Mouse (Mus musculus) midbrain, embryonic 15.5 days (tissue): ENCODE measurements at regions not wholly inside any gene's neighbourhood (a gene's known extent, or its start where the extent isn't known, plus 50 kb on each side); places are given as distances from the start of the nearest gene placed in this dataset.
"Not testable (repeated sequence)": the region's sequence is repeated elsewhere in the genome, so short reads cannot be mapped to it uniquely, and the experiment has no call there.

Experiments
- ATAC-seq: fragments of 200-750 bp; cut with Nextera tagmentation; replicated peaks from 2 replicates; pipeline ENCODE4 v1.8.0; 2017; ENCODE audit warnings: moderate TSS enrichment
- H3K27ac ChIP-seq: fragments of 300-500 bp; sonication (generic); 2 replicates; pipeline ENCODE4 v1.5.1; 2015; ENCODE audit warnings: mild to moderate bottlenecking, inconsistent platforms
- H3K27me3 ChIP-seq: fragments of 300-500 bp; sonication (generic); replicated peaks from 2 replicates; pipeline ENCODE4 v1.6.1; 2015; ENCODE audit warnings: inconsistent platforms
- H3K36me3 ChIP-seq: fragments of 300-500 bp; sonication (generic); replicated peaks from 2 replicates; pipeline ENCODE4 v1.6.1; 2015; ENCODE audit warnings: inconsistent platforms
- H3K4me1 ChIP-seq: fragments of 300-500 bp; sonication (generic); 2 replicates; pipeline ENCODE4 v1.6.1; 2015; ENCODE audit warnings: inconsistent platforms
- H3K4me2 ChIP-seq: fragments of 300-500 bp; sonication (generic); 2 replicates; pipeline ENCODE4 v1.6.1; 2015; ENCODE audit warnings: inconsistent platforms, mild to moderate bottlenecking, moderate library complexity
- H3K4me3 ChIP-seq: fragments of 300-500 bp; sonication (generic); 2 replicates; pipeline ENCODE4 v1.5.1; 2015; ENCODE audit warnings: mild to moderate bottlenecking, inconsistent platforms
- H3K9ac ChIP-seq: fragments of 300-500 bp; sonication (generic); 2 replicates; pipeline ENCODE4 v1.6.1; 2015; ENCODE audit warnings: mild to moderate bottlenecking, inconsistent platforms
- H3K9me3 ChIP-seq: fragments of 300-500 bp; sonication (generic); 2 replicates; pipeline ENCODE4 v1.6.1; 2016; ENCODE audit warnings: inconsistent platforms
- WGBS: fragments of 180-500 bp; shearing (Covaris S2); methylation state at CpG from one replicate; pipeline ENCODE4 v1.1.7; 2015; ENCODE audit warnings: mixed read lengths; 5-methylcytosine and 5-hydroxymethylcytosine counted together

GRCm38 (mm10) chr16:50786199-50786598 lies 195.2 kb upstream of the Ccdc54 start:
- Histone ChIP-seq H3K27me3 (no peaks in the 10 kb centered on the region), H3K4me2 (no peak overlapping the region), H3K27ac (no peak overlapping the region), H3K9ac (no peak overlapping the region), H3K36me3 (no peaks in the 10 kb centered on the region), H3K4me1 (peaks cover 13% of the 10 kb centered on the region), H3K9me3 (no peaks in the 10 kb centered on the region), H3K4me3 (no peak overlapping the region)
- 78% methylated on average over 3 of the region's 3 CpGs for WGBS
- ATAC-seq = no peak

DNA sequence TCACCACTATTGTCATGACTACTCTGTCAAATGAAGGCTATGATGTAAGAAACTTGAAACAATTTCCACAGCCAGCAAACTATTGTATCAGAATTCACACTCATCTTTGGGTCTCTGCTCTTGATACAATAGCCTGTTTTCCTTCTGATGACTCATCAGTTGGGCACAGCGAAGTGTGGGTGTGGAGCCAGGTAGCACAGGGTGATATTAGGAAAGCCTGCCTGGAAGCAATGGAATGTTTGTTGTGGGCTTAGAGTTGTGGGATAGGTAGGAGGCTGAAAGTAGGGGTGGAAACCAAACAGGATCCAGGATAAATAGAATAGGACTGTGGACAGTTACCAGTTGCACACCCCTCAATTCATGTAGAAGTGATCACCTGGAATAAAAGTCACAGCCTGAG lies 194.4 kb upstream of the Ccdc54 start:
- H3K27ac ChIP-seq = no peak overlapping the region
- H3K27me3 ChIP-seq = no peaks in the 10 kb centered on the region
- H3K4me1 ChIP-seq = peaks cover 13% of the 10 kb centered on the region
- no peaks in the 10 kb centered on the region for H3K9me3 ChIP-seq
- no peak overlapping the region for H3K4me2 ChIP-seq
- no peak for ATAC-seq
- H3K4me3 ChIP-seq = no peak overlapping the region
- WGBS = 96% methylated on average over 1 of the region's 1 CpGs
- H3K9ac ChIP-seq = no peak overlapping the region
- no peaks in the 10 kb centered on the region for H3K36me3 ChIP-seq

- H3K4me2 ChIP-seq = no peak overlapping the region
- no peaks in the 10 kb centered on the region for H3K36me3 ChIP-seq
- WGBS = 82% methylated on average over 3 of the region's 3 CpGs
- H3K9ac ChIP-seq = no peak overlapping the region
- H3K4me1 ChIP-seq = peaks cover 13% of the 10 kb centered on the region
- H3K9me3 ChIP-seq = no peaks in the 10 kb centered on the region
- ATAC-seq = peak; percentile 29; the same call in 1 of the 2 replicates
- no peak overlapping the region for H3K4me3 ChIP-seq
- no peak overlapping the region for H3K27ac ChIP-seq
- H3K27me3 ChIP-seq = no peaks in the 10 kb centered on the region
Observed at GRCm38 (mm10) chr16:50784651-50785228, 193.8 kb upstream of the Ccdc54 start.

- Histone ChIP-seq H3K27me3 (no peaks in the 10 kb centered on the region), H3K4me2 (peak overlapping the region; percentile 26), H3K4me1 (peaks cover 17% of the 10 kb centered on the region), H3K36me3 (no peaks in the 10 kb centered on the region), H3K27ac (no peak overlapping the region), H3K4me3 (no peak overlapping the region), H3K9me3 (no peaks in the 10 kb centered on the region), H3K9ac (no peak overlapping the region)
- peak; percentile 65 for ATAC-seq
- WGBS = 33% methylated on average over 20 of the region's 20 CpGs
Observed at GRCm38 (mm10) chr16:50783784-50784650, 193.1 kb upstream of the Ccdc54 start.

DNA sequence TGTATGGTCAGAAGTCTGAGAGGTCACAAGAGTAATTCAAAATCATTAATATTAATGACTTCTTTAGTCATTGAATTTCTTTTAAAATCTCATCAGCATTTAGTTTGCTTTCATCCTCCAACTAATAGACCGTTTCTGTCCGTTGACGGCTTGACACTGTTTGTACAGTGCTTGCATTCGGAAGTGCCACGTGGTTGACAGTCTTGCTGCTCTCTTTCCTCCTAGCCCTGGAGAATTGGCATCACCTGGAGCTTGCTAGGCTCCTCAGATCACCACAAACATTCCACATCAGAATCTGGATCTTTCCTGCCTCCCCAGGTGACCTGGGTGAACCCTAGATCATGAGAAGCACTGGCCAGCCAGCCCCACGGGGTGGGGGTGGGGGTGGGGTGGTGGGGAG lies 192.3 kb upstream of the Ccdc54 start:
- no peaks in the 10 kb centered on the region for H3K27me3 ChIP-seq
- H3K4me2 ChIP-seq = peak overlapping the region; percentile 20
- 20% methylated on average over 6 of the region's 6 CpGs for WGBS
- no peak overlapping the region for H3K9ac ChIP-seq
- H3K9me3 ChIP-seq = no peaks in the 10 kb centered on the region
- H3K27ac ChIP-seq = no peak overlapping the region
- peaks cover 17% of the 10 kb centered on the region for H3K4me1 ChIP-seq
- H3K4me3 ChIP-seq = no peak overlapping the region
- H3K36me3 ChIP-seq = no peaks in the 10 kb centered on the region
- ATAC-seq = 0 out of 2 replicates have a peak, but pooled peaks have one; percentile 65

GRCm38 (mm10) chr16:50779030-50779784 lies 188.3 kb upstream of the Ccdc54 start:
- Histone ChIP-seq H3K36me3 (no peaks in the 10 kb centered on the region), H3K4me2 (no peak overlapping the region), H3K4me1 (peaks cover 14% of the 10 kb centered on the region), H3K4me3 (no peak overlapping the region), H3K27ac (no peak overlapping the region), H3K9ac (no peak overlapping the region), H3K27me3 (no peaks in the 10 kb centered on the region), H3K9me3 (no peaks in the 10 kb centered on the region)
- ATAC-seq = 0 out of 2 replicates have a peak, but pooled peaks have one; percentile 48
- WGBS = 27% methylated on average over 6 of the region's 6 CpGs

DNA sequence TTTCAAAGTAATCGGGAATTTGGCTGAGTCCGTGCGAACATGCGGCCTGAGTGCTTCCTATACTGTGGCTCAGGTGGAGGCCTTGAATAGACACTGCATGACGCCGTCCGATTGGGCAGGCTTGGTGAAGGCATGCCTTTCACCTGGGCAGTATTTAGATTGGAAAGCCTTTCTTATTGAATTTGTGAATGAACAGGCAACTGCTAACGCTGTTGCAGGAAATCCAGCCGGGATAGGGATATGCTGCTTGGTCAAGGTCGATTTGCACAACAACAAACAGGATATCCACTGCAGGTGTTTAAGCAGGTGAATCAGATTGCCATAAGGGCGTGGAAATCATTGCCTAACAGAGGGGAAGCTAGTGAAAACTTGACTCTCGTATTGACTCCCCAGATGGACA lies 183.7 kb upstream of the Ccdc54 start:
- H3K9me3 ChIP-seq, H3K27me3 ChIP-seq, H3K27ac ChIP-seq, H3K4me2 ChIP-seq, ATAC-seq, H3K36me3 ChIP-seq, H3K4me1 ChIP-seq, H3K4me3 ChIP-seq, H3K9ac ChIP-seq: not testable (repeated sequence)
- WGBS = 92% methylated on average over 12 of the region's 12 CpGs

DNA sequence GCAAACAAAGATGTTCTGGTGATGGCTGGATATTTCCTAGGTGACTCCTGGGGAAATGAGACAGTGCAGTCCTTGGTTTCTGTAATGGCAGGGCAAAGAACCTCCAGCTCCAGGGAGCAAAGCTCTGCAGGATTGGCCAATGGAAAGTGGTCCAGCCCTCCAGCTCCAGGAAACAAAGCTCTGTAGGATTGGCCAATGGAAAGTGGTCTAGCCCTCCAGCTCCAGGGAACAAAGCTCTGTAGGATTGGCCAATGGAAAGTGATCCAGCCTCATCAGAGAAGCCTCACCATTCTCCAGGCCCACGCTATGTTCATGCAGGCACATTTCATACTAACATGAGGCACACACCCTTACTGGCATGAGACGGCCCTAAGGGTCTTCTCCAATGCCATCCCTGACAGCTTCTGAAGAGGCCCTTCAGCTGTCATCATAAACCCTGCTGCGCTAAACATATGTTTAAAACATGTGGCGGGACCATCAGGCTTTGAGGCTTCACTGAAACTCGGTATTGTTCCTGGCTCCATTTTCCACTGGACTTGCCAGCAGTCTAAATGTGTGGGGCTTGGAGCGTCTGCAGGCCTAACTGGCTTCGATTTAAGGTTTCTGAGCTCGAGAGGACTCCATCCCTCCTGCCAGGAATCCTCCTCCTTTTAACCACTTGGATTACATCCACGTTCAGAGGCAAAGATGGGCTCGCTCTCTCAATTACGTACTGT lies 175.3 kb upstream of the Ccdc54 start:
- Histone ChIP-seq H3K36me3 (no peaks in the 10 kb centered on the region), H3K4me1 (no peaks in the 10 kb centered on the region), H3K9me3 (no peaks in the 10 kb centered on the region), H3K4me3 (no peak overlapping the region), H3K27ac (no peak overlapping the region), H3K4me2 (no peak overlapping the region), H3K9ac (no peak overlapping the region), H3K27me3 (no peaks in the 10 kb centered on the region)
- 88% methylated on average over 11 of the region's 11 CpGs for WGBS
- no peak for ATAC-seq

- ATAC-seq = no peak
- 89% methylated on average over 3 of the region's 3 CpGs for WGBS
- H3K4me3 ChIP-seq = no peak overlapping the region
- H3K27me3 ChIP-seq = no peaks in the 10 kb centered on the region
- no peak overlapping the region for H3K27ac ChIP-seq
- no peak overlapping the region for H3K9ac ChIP-seq
- H3K9me3 ChIP-seq = no peaks in the 10 kb centered on the region
- no peak overlapping the region for H3K4me2 ChIP-seq
- no peaks in the 10 kb centered on the region for H3K4me1 ChIP-seq
- H3K36me3 ChIP-seq = no peaks in the 10 kb centered on the region
Observed at GRCm38 (mm10) chr16:50762096-50762495, 171.1 kb upstream of the Ccdc54 start.

DNA sequence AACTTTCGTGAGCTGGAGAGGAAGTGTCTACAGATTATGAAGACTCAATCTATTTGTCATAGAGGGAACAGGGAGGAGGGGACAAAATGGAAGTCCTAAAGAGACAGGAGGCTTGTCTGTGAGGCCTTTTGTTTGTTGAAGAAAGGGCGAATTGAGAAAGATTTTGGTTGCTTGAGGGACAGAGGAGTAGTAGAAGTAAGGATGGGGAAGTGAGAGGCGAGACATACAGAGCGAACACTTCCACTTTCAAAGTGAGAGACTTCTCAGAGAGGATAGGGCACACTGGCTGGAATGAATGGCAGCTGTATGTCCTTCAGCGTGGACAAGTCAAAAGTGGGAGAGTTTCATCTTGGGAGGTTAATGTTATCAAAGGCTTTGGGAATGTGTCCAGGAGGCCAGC lies 169.0 kb upstream of the Ccdc54 start:
- Histone ChIP-seq H3K4me2 (no peak overlapping the region), H3K9me3 (no peaks in the 10 kb centered on the region), H3K36me3 (no peaks in the 10 kb centered on the region), H3K27me3 (no peaks in the 10 kb centered on the region), H3K27ac (no peak overlapping the region), H3K9ac (no peak overlapping the region), H3K4me3 (no peak overlapping the region), H3K4me1 (no peaks in the 10 kb centered on the region)
- ATAC-seq = no peak
- WGBS = 74% methylated on average over 5 of the region's 5 CpGs

- Histone ChIP-seq H3K4me1 (no peaks in the 10 kb centered on the region), H3K27me3 (no peaks in the 10 kb centered on the region), H3K27ac (no peak overlapping the region), H3K4me3 (no peak overlapping the region), H3K36me3 (no peaks in the 10 kb centered on the region), H3K4me2 (no peak overlapping the region), H3K9me3 (no peaks in the 10 kb centered on the region), H3K9ac (no peak overlapping the region)
- no peak for ATAC-seq
- WGBS = 45% methylated on average over 4 of the region's 4 CpGs
Observed at GRCm38 (mm10) chr16:50756696-50757095, 165.7 kb upstream of the Ccdc54 start.
